Mouse (Mus musculus): ENCODE data around the gene Hpn. TPM values are rescaled to one million over a fixed set of nuclear protein-coding genes. Genes with fewer than 3 reads are reported as not detected.
A peak's percentile ranks its signal among the peaks of the same experiment; 100 is the strongest.

Gene Hpn
- total and polyA plus RNA-seq, 2 experiments from 2014 or later, result 0.48 to 0.61 TPM

GRCm38 (mm10) chr7:31119556-31119955 is 4.5 kb upstream of the Hpn start:
- Histone ChIP-seq H3K27me3 (ENCODE audit: insufficient read depth, low read length) (no peaks in the 10 kb centered on the region), H3K4me1 (ENCODE audit: insufficient read depth) (no peaks in the 10 kb centered on the region), H3K9me3 (ENCODE audit: low read length) (no peaks in the 10 kb centered on the region), H3K4me2 (ENCODE audit: low read depth) (no peak overlapping the region), H3K9ac (no peak overlapping the region), H3K27ac (ENCODE audit: low read depth, low read length) (no peak overlapping the region), H3K36me3 (ENCODE audit: insufficient read depth) (no peaks in the 10 kb centered on the region), H3K4me3 (ENCODE audit: low read depth, low read length) (no peak overlapping the region)
- ATAC-seq (no peak), DNase-seq (no peak)
- 86% methylated on average over 5 of the region's 5 CpGs for WGBS
- TF ChIP-seq CTCF (IDR thresholded peaks at IDR 0.05; ENCODE audit: low read depth), result no peak

GRCm38 (mm10) chr7:31118486-31118885 is 3.4 kb upstream of the Hpn start:
- Histone ChIP-seq H3K9me3 (ENCODE audit: low read length) (no peaks in the 10 kb centered on the region), H3K9ac (no peak overlapping the region), H3K4me3 (ENCODE audit: low read depth, low read length) (no peak overlapping the region), H3K27ac (ENCODE audit: low read depth, low read length) (no peak overlapping the region), H3K27me3 (ENCODE audit: insufficient read depth, low read length) (no peaks in the 10 kb centered on the region), H3K4me2 (ENCODE audit: low read depth) (no peak overlapping the region), H3K36me3 (ENCODE audit: insufficient read depth) (no peaks in the 10 kb centered on the region), H3K4me1 (ENCODE audit: insufficient read depth) (no peaks in the 10 kb centered on the region)
- 61% methylated on average over 7 of the region's 7 CpGs for WGBS
- DNase-seq (no peak), ATAC-seq (0 out of 2 replicates have a peak, but pooled peaks have one; percentile 16)
- no peak for TF ChIP-seq CTCF (IDR thresholded peaks at IDR 0.05; ENCODE audit: low read depth)

- Histone ChIP-seq H3K27me3 (ENCODE audit: insufficient read depth, low read length) (no peaks in the 10 kb centered on the region), H3K4me2 (ENCODE audit: low read depth) (no peak overlapping the region), H3K36me3 (ENCODE audit: insufficient read depth) (no peaks in the 10 kb centered on the region), H3K9ac (no peak overlapping the region), H3K4me1 (ENCODE audit: insufficient read depth) (no peaks in the 10 kb centered on the region), H3K27ac (ENCODE audit: low read depth, low read length) (no peak overlapping the region), H3K4me3 (ENCODE audit: low read depth, low read length) (no peak overlapping the region), H3K9me3 (ENCODE audit: low read length) (no peaks in the 10 kb centered on the region)
- DNase-seq (no peak), ATAC-seq (no peak)
- no peak for TF ChIP-seq CTCF (IDR thresholded peaks at IDR 0.05; ENCODE audit: low read depth)
- 84% methylated on average over 11 of the region's 11 CpGs for WGBS
Measured at GRCm38 (mm10) chr7:31117465-31117864, 2.4 kb upstream of the Hpn start.

GRCm38 (mm10) chr7:31116721-31117145 is 1.6 kb upstream of the Hpn start:
- whole genome bisulfite sequencing, result 46% methylated on average over 15 of the region's 16 CpGs
- Histone ChIP-seq H3K4me3 (ENCODE audit: low read depth, low read length) (no peak overlapping the region), H3K36me3 (ENCODE audit: insufficient read depth) (no peaks in the 10 kb centered on the region), H3K9me3 (ENCODE audit: low read length) (no peaks in the 10 kb centered on the region), H3K27me3 (ENCODE audit: insufficient read depth, low read length) (no peaks in the 10 kb centered on the region), H3K27ac (ENCODE audit: low read depth, low read length) (no peak overlapping the region), H3K9ac (no peak overlapping the region), H3K4me2 (ENCODE audit: low read depth) (no peak overlapping the region), H3K4me1 (ENCODE audit: insufficient read depth) (no peaks in the 10 kb centered on the region)
- TF ChIP-seq CTCF (IDR thresholded peaks at IDR 0.05; ENCODE audit: low read depth), result no peak
- ATAC-seq (no peak), DNase-seq (no peak)

- H3K9me3 ChIP-seq (ENCODE audit: low read length), result no peaks in the 10 kb centered on the region
- ATAC-seq (no peak), DNase-seq (no peak)
- H3K9ac ChIP-seq, result no peak overlapping the region
- H3K4me2 ChIP-seq (ENCODE audit: low read depth), result no peak overlapping the region
- no peaks in the 10 kb centered on the region for H3K4me1 ChIP-seq (ENCODE audit: insufficient read depth)
- WGBS, result 36% methylated on average over 17 of the region's 17 CpGs
- no peak for TF ChIP-seq CTCF (IDR thresholded peaks at IDR 0.05; ENCODE audit: low read depth)
- no peaks in the 10 kb centered on the region for H3K27me3 ChIP-seq (ENCODE audit: insufficient read depth, low read length)
- no peaks in the 10 kb centered on the region for H3K36me3 ChIP-seq (ENCODE audit: insufficient read depth)
- no peak overlapping the region for H3K4me3 ChIP-seq (ENCODE audit: low read depth, low read length)
- H3K27ac ChIP-seq (ENCODE audit: low read depth, low read length), result no peak overlapping the region
Measured at GRCm38 (mm10) chr7:31115587-31116043, 525 bp upstream of the Hpn start.

GRCm38 (mm10) chr7:31114646-31115045 is 444 bp downstream of the Hpn start:
- no peaks in the 10 kb centered on the region for H3K9me3 ChIP-seq (ENCODE audit: low read length)
- TF ChIP-seq CTCF (IDR thresholded peaks at IDR 0.05; ENCODE audit: low read depth), result peak; percentile 13; the same call in 1 of the 2 replicates
- H3K4me1 ChIP-seq (ENCODE audit: insufficient read depth), result no peaks in the 10 kb centered on the region
- H3K36me3 ChIP-seq (ENCODE audit: insufficient read depth), result no peaks in the 10 kb centered on the region
- H3K9ac ChIP-seq, result no peak overlapping the region
- no peak overlapping the region for H3K4me2 ChIP-seq (ENCODE audit: low read depth)
- no peak overlapping the region for H3K27ac ChIP-seq (ENCODE audit: low read depth, low read length)
- WGBS, result 53% methylated on average over 10 of the region's 10 CpGs
- DNase-seq (no peak), ATAC-seq (no peak)
- H3K27me3 ChIP-seq (ENCODE audit: insufficient read depth, low read length), result no peaks in the 10 kb centered on the region
- H3K4me3 ChIP-seq (ENCODE audit: low read depth, low read length), result no peak overlapping the region

- no peak for ATAC-seq
- Histone ChIP-seq H3K9me3 (ENCODE audit: low read length) (no peaks in the 10 kb centered on the region), H3K4me2 (ENCODE audit: low read depth) (no peak overlapping the region), H3K36me3 (ENCODE audit: insufficient read depth) (no peaks in the 10 kb centered on the region), H3K27me3 (ENCODE audit: insufficient read depth, low read length) (no peaks in the 10 kb centered on the region), H3K4me1 (ENCODE audit: insufficient read depth) (no peaks in the 10 kb centered on the region), H3K9ac (no peak overlapping the region), H3K27ac (ENCODE audit: low read depth, low read length) (no peak overlapping the region), H3K4me3 (ENCODE audit: low read depth, low read length) (no peak overlapping the region)
- no peak for TF ChIP-seq CTCF (IDR thresholded peaks at IDR 0.05; ENCODE audit: low read depth)
- WGBS, result 82% methylated on average over 6 of the region's 6 CpGs
- no peak for DNase-seq
Measured at GRCm38 (mm10) chr7:31113800-31114199, 1.3 kb downstream of the Hpn start.
